Mouse (Mus musculus): ENCODE results near the gene Mif4gd.

DNA sequence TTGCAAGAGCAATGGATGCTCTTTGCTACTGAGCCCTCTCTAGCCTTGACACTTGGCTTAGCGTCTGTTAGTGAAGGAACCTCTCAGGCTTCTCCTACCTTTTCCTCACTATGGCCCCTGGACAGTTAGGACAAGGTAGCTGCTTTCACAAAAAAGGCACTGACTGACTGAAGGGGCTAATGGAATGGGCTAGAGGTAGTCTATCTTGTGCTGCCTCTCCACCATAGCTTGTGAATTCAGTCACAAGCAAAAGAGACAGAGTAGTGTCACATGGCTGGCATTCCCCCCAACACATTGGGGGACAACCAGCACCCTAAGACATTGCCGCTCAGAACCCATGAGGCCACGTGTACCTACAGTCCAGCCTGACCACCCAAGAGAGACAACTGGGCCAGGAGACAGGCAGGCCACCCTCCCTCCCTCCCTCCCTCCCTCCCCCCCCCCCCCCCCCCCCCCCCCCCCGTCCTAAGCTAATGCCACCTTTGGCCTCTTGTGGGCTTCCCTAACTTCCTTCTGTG is 27.6 kb upstream of the Mif4gd start:
- TF ChIP-seq CTCF (IDR thresholded peaks at IDR 0.05), result no peak
- no peak for TF ChIP-seq EP300 (IDR thresholded peaks at IDR 0.05)
